13 mouse cellular contexts compared by ENCODE assay signal in genomic region chr11:59421967-59422366, GRCm38 (mm10). TPM values are rescaled to one million over a fixed set of nuclear protein-coding genes. Genes with fewer than 3 reads are reported as not detected.
A peak's percentile ranks its signal among the peaks of the same experiment; 100 is the strongest.
DNase-seq lines count a peak whose midpoint lies in the region; ATAC-seq and TF ChIP-seq lines count a peak whose summit lies in the region.
"Had no signal": no experiment of that assay in that cellular context is flagged by ENCODE, and none has a peak within 500 bp of the region (broad histone marks: within the 10 kb centered on the region; RNA-seq: fewer than 3 reads in every experiment).

No protein-coding gene starts in this region.

- TF ChIP-seq CTCF in kidney, adult 2 months (conservative IDR thresholded peaks at IDR 0.05; ENCODE audit: insufficient read depth, insufficient read length, low read depth, low read length) = 0 out of 2 replicates have a peak, but pooled peaks have one; percentile 13
- TF ChIP-seq CTCF in embryonic fibroblast, embryonic 13.5 days (IDR thresholded peaks at IDR 0.05; ENCODE audit: borderline replicate concordance, insufficient read depth, low read length) = no peak

- H3K27ac ChIP-seq in kidney, adult 2 months (ENCODE audit: insufficient read depth, low read depth, low read length) = no peak overlapping the region
- H3K27ac ChIP-seq in embryonic fibroblast, embryonic 13.5 days (ENCODE audit: insufficient read depth, low read length) = peak overlapping the region; percentile 35; the same call in 1 of the 2 replicates
- H3K27ac ChIP-seq in midbrain, embryonic 11.5 days (ENCODE audit: low read depth, low read length) = no peak overlapping the region
- H3K27ac ChIP-seq: forebrain, embryonic 12.5 days; midbrain, embryonic 12.5 days had no signal

- H3K36me3 ChIP-seq in kidney, adult 2 months (ENCODE audit: control insufficient read depth, insufficient read depth, low read length) = no peaks in the 10 kb centered on the region
- H3K36me3 ChIP-seq in midbrain, embryonic 11.5 days (ENCODE audit: control insufficient read depth, insufficient read depth, low read length) = peaks cover 4% of the 10 kb centered on the region

- no peaks in the 10 kb centered on the region for H3K27me3 ChIP-seq in kidney, adult 2 months (replicated peaks; ENCODE audit: control insufficient read depth, insufficient read depth, low read length)
- H3K27me3 ChIP-seq in midbrain, embryonic 11.5 days (ENCODE audit: control insufficient read depth, insufficient read depth, low read length) = no peaks in the 10 kb centered on the region
- H3K27me3 ChIP-seq: forebrain, embryonic 12.5 days; midbrain, embryonic 12.5 days; neural tube, embryonic 13.5 days had no signal

- 91% methylated on average over 2 of the region's 2 CpGs for WGBS in kidney, adult 2 months
- WGBS in midbrain, embryonic 11.5 days = 94% methylated on average over 2 of the region's 2 CpGs

- no peak overlapping the region for H3K9ac ChIP-seq in midbrain, embryonic 11.5 days (ENCODE audit: low read length)
- H3K9ac ChIP-seq: forebrain, embryonic 12.5 days; midbrain, embryonic 12.5 days; neural tube, embryonic 13.5 days had no signal

- H3K4me2 ChIP-seq in midbrain, embryonic 11.5 days = no peak overlapping the region
- H3K4me2 ChIP-seq: forebrain, embryonic 12.5 days; midbrain, embryonic 12.5 days; neural tube, embryonic 13.5 days had no signal

- TF ChIP-seq POLR2A in kidney, adult 2 months (IDR thresholded peaks at IDR 0.05; ENCODE audit: low read depth, low read length) = no peak
- no peak for TF ChIP-seq POLR2A in embryonic fibroblast, embryonic 13.5 days (IDR thresholded peaks at IDR 0.05; ENCODE audit: low read depth, low read length)

- no peak for DNase-seq in kidney, adult 2 months
- DNase-seq in kidney, adult 18-20 months = no peak
- peak; percentile 76 for DNase-seq in urinary bladder, postnatal 14 days (ENCODE audit: low spot score)
- no peak for DNase-seq in urinary bladder, adult 2 months (ENCODE audit: low spot score)
- DNase-seq in midbrain, embryonic 11.5 days (ENCODE audit: low spot score, missing footprints) = no peak
- no peak for DNase-seq in thymus, postnatal 14 days
- DNase-seq: cerebellum, adult 8-10 months; gastrocnemius, postnatal 10 days had no signal

- no peaks in the 10 kb centered on the region for H3K9me3 ChIP-seq in midbrain, embryonic 11.5 days (ENCODE audit: control insufficient read depth, low read length)
- H3K9me3 ChIP-seq: forebrain, embryonic 12.5 days; midbrain, embryonic 12.5 days; neural tube, embryonic 13.5 days had no signal

- no peak overlapping the region for H3K4me3 ChIP-seq in kidney, adult 2 months (ENCODE audit: insufficient read depth, low read depth, low read length)
- H3K4me3 ChIP-seq in embryonic fibroblast, embryonic 13.5 days (ENCODE audit: insufficient read depth, low read length) = no peak overlapping the region
- no peak overlapping the region for H3K4me3 ChIP-seq in midbrain, embryonic 11.5 days (ENCODE audit: low read depth, low read length)
- H3K4me3 ChIP-seq: forebrain, embryonic 12.5 days; midbrain, embryonic 12.5 days; neural tube, embryonic 13.5 days had no signal

- no peak for ATAC-seq in midbrain, embryonic 11.5 days (ENCODE audit: low FRiP score)

- H3K4me1 ChIP-seq in kidney, adult 2 months (ENCODE audit: control insufficient read depth, insufficient read depth, low read length) = no peaks in the 10 kb centered on the region
- peaks cover 22% of the 10 kb centered on the region for H3K4me1 ChIP-seq in embryonic fibroblast, embryonic 13.5 days (ENCODE audit: control insufficient read depth, insufficient read depth, low read length)
- no peaks in the 10 kb centered on the region for H3K4me1 ChIP-seq in midbrain, embryonic 11.5 days (ENCODE audit: control insufficient read depth, insufficient read depth, low read length)
- H3K4me1 ChIP-seq: forebrain, embryonic 12.5 days; midbrain, embryonic 12.5 days had no signal

RNA-seq across cellular contexts. Expression of gene Jmjd4, which starts 27.9 kb away (rescaled TPM):
- 6.2 and 7.2 TPM in 2 replicates for polyA plus RNA-seq in kidney, adult 2 months (2012; rRNA removed)
- polyA plus RNA-seq in urinary bladder, adult 2 months (2012; rRNA removed) = 5.3 and 5.9 TPM in 2 replicates
- polyA plus RNA-seq in embryonic fibroblast, embryonic 13.5 days (2011; ENCODE audit: insufficient read length, low read depth, missing spikeins) = 7.2 and 9.1 TPM in 2 replicates
- 12.4 and 14.3 TPM in 2 replicates for polyA plus RNA-seq in midbrain, embryonic 11.5 days (2014; fragmentation: Nextera tagmentation; extraction: Ambion mirVana)

RNA-seq across cellular contexts. Expression of gene Snap47, which starts 29.0 kb away (rescaled TPM):
- polyA plus RNA-seq in kidney, adult 2 months (2012; rRNA removed) = 91.7 and 104 TPM in 2 replicates
- polyA plus RNA-seq in urinary bladder, adult 2 months (2012; rRNA removed) = 61.7 and 66.2 TPM in 2 replicates
- 90.8 and 91.0 TPM in 2 replicates for polyA plus RNA-seq in embryonic fibroblast, embryonic 13.5 days (2011; ENCODE audit: insufficient read length, low read depth, missing spikeins)
- polyA plus RNA-seq in midbrain, embryonic 11.5 days (2014; fragmentation: Nextera tagmentation; extraction: Ambion mirVana) = 144 and 159 TPM in 2 replicates

RNA-seq across cellular contexts. Expression of gene Prss38, which starts 46.5 kb away (rescaled TPM):
- polyA plus RNA-seq in kidney, adult 2 months (2012; rRNA removed) = not detected in 2 replicates
- 0.06 and 0.24 TPM in 2 replicates for polyA plus RNA-seq in urinary bladder, adult 2 months (2012; rRNA removed)
- not detected in 2 replicates for polyA plus RNA-seq in embryonic fibroblast, embryonic 13.5 days (2011; ENCODE audit: insufficient read length, low read depth, missing spikeins)
- polyA plus RNA-seq in midbrain, embryonic 11.5 days (2014; fragmentation: Nextera tagmentation; extraction: Ambion mirVana) = not detected in 2 replicates
- polyA plus RNA-seq: forebrain, embryonic 12.5 days; hindbrain, embryonic 11.5 days; neural tube, embryonic 13.5 days had no signal

RNA-seq across cellular contexts. Expression of gene Zfp867, which starts 50.3 kb away (rescaled TPM):
- 0.50 and 0.61 TPM in 2 replicates for polyA plus RNA-seq in kidney, adult 2 months (2012; rRNA removed)
- polyA plus RNA-seq in urinary bladder, adult 2 months (2012; rRNA removed) = 5.6 and 6.2 TPM in 2 replicates
- 4.4 and 6.1 TPM in 2 replicates for polyA plus RNA-seq in embryonic fibroblast, embryonic 13.5 days (2011; ENCODE audit: insufficient read length, low read depth, missing spikeins)
- polyA plus RNA-seq in midbrain, embryonic 11.5 days (2014; fragmentation: Nextera tagmentation; extraction: Ambion mirVana) = 11.4 and 11.9 TPM in 2 replicates
